Mouse (Mus musculus): ENCODE results near the gene Calcb.

DNA sequence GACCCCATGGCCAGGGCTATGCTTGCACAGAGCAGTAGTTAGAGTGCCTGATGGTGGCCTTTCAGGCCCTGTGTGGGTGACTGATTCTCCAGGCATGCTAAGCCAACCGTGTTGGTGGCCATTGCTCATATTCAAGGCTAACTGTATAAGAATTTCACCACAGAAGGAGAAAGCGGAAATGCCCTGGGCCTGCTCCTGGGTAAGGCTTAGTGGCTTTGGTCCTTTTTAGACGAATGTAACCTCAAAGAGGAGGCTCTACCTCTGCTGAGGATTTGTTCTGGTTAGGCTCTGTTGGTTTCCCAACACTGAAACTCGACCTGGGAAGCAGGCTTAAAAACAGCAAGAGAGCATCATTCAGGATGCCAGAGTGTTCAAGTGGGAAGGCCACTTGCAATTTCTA is 29.8 kb downstream of the Calcb start:
- TF ChIP-seq CTCF (IDR thresholded peaks at IDR 0.05; ENCODE audit: extremely low read depth, insufficient read depth, low read length) (no peak), POLR2A (IDR thresholded peaks at IDR 0.05; ENCODE audit: extremely low read depth, insufficient read depth, low read length) (no peak)
